ENCODE assay signal across 11 mouse cellular contexts in the genomic region with DNA sequence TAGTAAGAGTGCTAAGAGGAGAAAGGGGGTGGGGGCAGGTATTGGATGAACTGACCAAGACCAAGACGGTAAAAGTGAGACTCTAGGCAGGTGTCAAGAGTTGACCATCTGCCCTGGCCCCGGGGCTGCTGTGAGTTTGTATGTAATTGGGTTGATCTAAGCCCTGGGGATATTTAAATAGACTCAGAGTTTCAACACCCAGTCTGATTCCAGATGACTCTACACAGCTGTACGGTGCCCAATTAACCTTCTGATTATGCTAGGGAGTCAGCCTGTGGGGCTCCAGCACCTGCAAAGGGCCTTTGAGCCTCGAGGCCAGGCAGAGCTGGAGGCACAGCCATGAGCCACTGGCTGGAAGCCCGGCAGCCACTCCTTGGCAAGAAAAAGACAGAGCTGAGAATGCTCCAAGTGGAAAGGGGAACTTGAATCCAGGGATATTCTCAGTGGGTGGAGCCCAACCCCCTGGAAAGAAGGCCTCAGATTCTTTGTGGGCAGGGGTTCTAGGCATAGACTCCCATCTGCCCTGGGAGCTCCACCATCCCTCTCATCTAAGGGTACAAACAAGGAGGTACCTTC.
DNase-seq lines count a peak whose midpoint lies in the region; ATAC-seq lines count a peak whose summit lies in the region.
"Had no signal": no experiment of that assay in that cellular context is flagged by ENCODE, and none has a peak within 500 bp of the region (broad histone marks: within the 10 kb centered on the region; RNA-seq: fewer than 3 reads in every experiment).

No protein-coding gene starts in this region.

- no peak overlapping the region for H3K4me2 ChIP-seq in heart, embryonic 12.5 days
- H3K4me2 ChIP-seq in hindbrain, embryonic 12.5 days (replicated peaks) = no peak overlapping the region
- H3K4me2 ChIP-seq: intestine, embryonic 15.5 days; liver, embryonic 12.5 days had no signal

- peaks cover 16% of the 10 kb centered on the region; the same call in 1 of the 2 replicates for H3K27me3 ChIP-seq in heart, embryonic 12.5 days (replicated peaks)
- peaks cover 23% of the 10 kb centered on the region for H3K27me3 ChIP-seq in hindbrain, embryonic 12.5 days
- H3K27me3 ChIP-seq: intestine, embryonic 15.5 days had no signal

- no peak overlapping the region for H3K4me3 ChIP-seq in heart, embryonic 12.5 days
- no peak overlapping the region for H3K4me3 ChIP-seq in hindbrain, embryonic 12.5 days
- H3K4me3 ChIP-seq: intestine, embryonic 15.5 days; liver, embryonic 12.5 days had no signal

- no peaks in the 10 kb centered on the region for H3K36me3 ChIP-seq in heart, embryonic 12.5 days
- H3K36me3 ChIP-seq in hindbrain, embryonic 12.5 days = no peaks in the 10 kb centered on the region
- H3K36me3 ChIP-seq: intestine, embryonic 15.5 days; liver, embryonic 12.5 days had no signal

- no peak for ATAC-seq in heart, embryonic 12.5 days (ENCODE audit: insufficient number of reproducible peaks, low FRiP score)
- ATAC-seq in hindbrain, embryonic 12.5 days (ENCODE audit: low FRiP score) = no peak
- ATAC-seq: intestine, embryonic 15.5 days; liver, embryonic 12.5 days had no signal

- no peak overlapping the region for H3K9ac ChIP-seq in heart, embryonic 12.5 days
- no peak overlapping the region for H3K9ac ChIP-seq in hindbrain, embryonic 12.5 days
- H3K9ac ChIP-seq: intestine, embryonic 15.5 days; liver, embryonic 12.5 days had no signal

- peaks cover 49% of the 10 kb centered on the region for H3K4me1 ChIP-seq in heart, embryonic 12.5 days (replicated peaks)
- H3K4me1 ChIP-seq in hindbrain, embryonic 12.5 days = peaks cover 34% of the 10 kb centered on the region

- intact Hi-C loops in heart, postnatal 10 days (cut with DNase I) = no loop called here

- DNase-seq in adrenal gland, postnatal 10 days = peak; percentile 47
- no peak for DNase-seq in adrenal gland, adult 8-10 months
- DNase-seq in heart, postnatal 10 days = peak; percentile 45 to 57
- peak; percentile 41 for DNase-seq in ovary, postnatal 36 days (ENCODE audit: low spot score)
- DNase-seq in ovary, postnatal 14 days (ENCODE audit: low spot score) = no peak
- DNase-seq in spleen, postnatal 14 days (ENCODE audit: low spot score in 2 of 2) = no peak
- DNase-seq: cerebellum, adult 11 months had no signal

- no peak overlapping the region for H3K27ac ChIP-seq in heart, embryonic 12.5 days (ENCODE audit: poor library complexity, severe bottlenecking)
- no peak overlapping the region for H3K27ac ChIP-seq in hindbrain, embryonic 12.5 days
- H3K27ac ChIP-seq: intestine, embryonic 15.5 days; liver, embryonic 12.5 days had no signal

- 53% methylated on average over 5 of the region's 5 CpGs for WGBS in heart, embryonic 12.5 days
- 43% methylated on average over 5 of the region's 5 CpGs for WGBS in hindbrain, embryonic 12.5 days

- H3K9me3 ChIP-seq in heart, embryonic 12.5 days (replicated peaks) = no peaks in the 10 kb centered on the region
- H3K9me3 ChIP-seq in hindbrain, embryonic 12.5 days (replicated peaks) = no peaks in the 10 kb centered on the region
- H3K9me3 ChIP-seq: intestine, embryonic 15.5 days; liver, embryonic 12.5 days had no signal

Comparison
In these comparisons a context has a peak if more than half of its experiments do, and no peak if none do; other contexts are left out.
1. DNase-seq: peak in adrenal gland, postnatal 10 days (single experiment), heart, postnatal 10 days (2 of 2) and ovary, postnatal 36 days (single experiment); none in adrenal gland, adult 8-10 months (single experiment), ovary, postnatal 14 days (single experiment) and spleen, postnatal 14 days (0 of 2).